Mouse (Mus musculus) ES-E14 (cell line): ENCODE results near the gene Tmcc1. TPM values are rescaled to one million over a fixed set of nuclear protein-coding genes. Genes with fewer than 3 reads are reported as not detected.
A peak's percentile ranks its signal among the peaks of the same experiment; 100 is the strongest.

Experiments used
- DNase-seq: peaks from one replicate; pipeline ENCODE4 v3.0.0-alpha.2; 2013; ENCODE audit warnings: low read depth, low spot score
- H3K27ac ChIP-seq: 2 replicates; pipeline ENCODE4 v1.5.1; 2012; ENCODE audit warnings: low read depth, mild to moderate bottlenecking, low read length, moderate library complexity, mixed read lengths; ENCODE audit not compliant: poor library complexity, insufficient read depth, severe bottlenecking
- H3K36me3 ChIP-seq: 2 replicates; pipeline ENCODE4 v1.6.1; 2012; ENCODE audit warnings: mild to moderate bottlenecking, low read length, moderate library complexity, mixed read lengths; ENCODE audit not compliant: control insufficient read depth, poor library complexity, insufficient read depth, severe bottlenecking
- H3K4me1 ChIP-seq, 2 experiments: fragments of 150-350 bp in 1 of 2; sonication (generic) in 1 of 2; 2 replicates each; pipeline ENCODE4 v1.6.1; 2012; ENCODE audit warnings: low read length in 2 of 2, mild to moderate bottlenecking in 1 of 2, mixed read lengths in 1 of 2; ENCODE audit not compliant: control insufficient read depth in 2 of 2, insufficient read depth in 2 of 2, poor library complexity in 1 of 2
- H3K4me3 ChIP-seq, 2 experiments: fragments of 150-350 bp in 1 of 2; sonication (generic) in 1 of 2; 2 replicates each; pipeline ENCODE4 v1.5.1; 2012; ENCODE audit warnings: low read length in 2 of 2, low read depth in 1 of 2, mild to moderate bottlenecking in 1 of 2, mixed read lengths in 1 of 2; ENCODE audit not compliant: insufficient read depth in 1 of 2, poor library complexity in 1 of 2, severe bottlenecking in 1 of 2
- H3K9ac ChIP-seq: 2 replicates; pipeline ENCODE4 v1.6.1; 2012; ENCODE audit warnings: low read depth, mild to moderate bottlenecking, low read length, mixed read lengths; ENCODE audit not compliant: poor library complexity, insufficient read depth, severe bottlenecking
- H3K9me3 ChIP-seq: fragments of 150-350 bp; sonication (generic); 2 replicates; pipeline ENCODE4 v1.6.1; 2012; ENCODE audit warnings: low read depth, mild to moderate bottlenecking, low read length; ENCODE audit not compliant: control insufficient read depth, insufficient read depth
- CHD2 ChIP-seq: IDR thresholded peaks from 2 replicates; pipeline ENCODE4 v1.6.1; 2014; ENCODE audit warnings: mild to moderate bottlenecking, low read depth, low read length, inconsistent platforms
- HCFC1 ChIP-seq: IDR thresholded peaks from 2 replicates; pipeline ENCODE4 v1.6.1; 2012; ENCODE audit warnings: low read length, inconsistent platforms, borderline replicate concordance; ENCODE audit not compliant: insufficient read depth
- MAFK ChIP-seq: IDR thresholded peaks from 2 replicates; pipeline ENCODE4 v1.6.1; 2014; ENCODE audit warnings: mild to moderate bottlenecking, low read depth, low read length, inconsistent platforms; ENCODE audit not compliant: insufficient read depth
- ZC3H11A ChIP-seq: IDR thresholded peaks from 2 replicates; pipeline ENCODE4 v1.6.1; 2012; ENCODE audit warnings: low read depth, mild to moderate bottlenecking, inconsistent platforms, low read length, borderline replicate concordance
- ZNF384 ChIP-seq: IDR thresholded peaks from 2 replicates; pipeline ENCODE4 v1.6.1; 2012; ENCODE audit warnings: low read depth, low read length, inconsistent platforms
- in situ Hi-C, 2 experiments: fragments of 600-800 bp; cut with MboI; formaldehyde crosslinking; loops; one replicate each; pipeline ENCODE4 v1.15.1; 2025; ENCODE audit warnings: low sequenced_read_pairs in 2 of 2, inconsistent platforms in 1 of 2; ENCODE audit not compliant: unreplicated experiment in 2 of 2
- total RNA-seq: library from RNA; depleted of rRNA; stranded (reverse); fragments of 300-350 nt; gene quantifications from 2 replicates; pipeline ENCODE4 v1.2.3, GENCODE M21; 2012

Tmcc1 gene
- total RNA-seq, 1 experiment = 29.3 TPM

- H3K4me3 ChIP-seq = no peak overlapping the region
- no peaks in the 10 kb centered on the region for H3K36me3 ChIP-seq
- TF ChIP-seq ZNF384 (no peak), HCFC1 (no peak), CHD2 (no peak), ZC3H11A (no peak), MAFK (no peak)
- H3K9me3 ChIP-seq = no peaks in the 10 kb centered on the region
- H3K27ac ChIP-seq = no peak overlapping the region
- in situ Hi-C loops = no loop called here
- DNase-seq = no peak
- H3K4me1 ChIP-seq = peaks cover 2 to 9% of the 10 kb centered on the region in 2 experiments; a peak in 1 of 4 replicates
- no peak overlapping the region for H3K9ac ChIP-seq
Observed at GRCm38 (mm10) chr6:115997726-115998311, 195.5 kb downstream of the Tmcc1 start.

- Histone ChIP-seq H3K27ac (no peak overlapping the region), H3K4me1 (peaks cover 2 to 9% of the 10 kb centered on the region in 2 experiments; a peak in 1 of 4 replicates)
Observed at GRCm38 (mm10) chr6:115996171-115996851, 197.0 kb downstream of the Tmcc1 start.

GRCm38 (mm10) chr6:115995531-115995941 is 197.8 kb downstream of the Tmcc1 start:
- in situ Hi-C loops = no loop called here
- Histone ChIP-seq H3K36me3 (no peaks in the 10 kb centered on the region), H3K9me3 (no peaks in the 10 kb centered on the region), H3K9ac (no peak overlapping the region), H3K4me3 (no peak overlapping the region), H3K4me1 (peaks cover 2 to 9% of the 10 kb centered on the region in 2 experiments; a peak in 1 of 4 replicates), H3K27ac (no peak overlapping the region)
- no peak for TF ChIP-seq HCFC1
- TF ChIP-seq ZNF384 = no peak
- TF ChIP-seq ZC3H11A = no peak
- no peak for TF ChIP-seq MAFK
- TF ChIP-seq CHD2 = no peak
- DNase-seq = no peak

More at GRCm38 (mm10) chr6:115996171-115996851, 197.0 kb downstream of the Tmcc1 start:
- no peak overlapping the region for H3K4me3 ChIP-seq
- DNase-seq = no peak
- TF ChIP-seq ZNF384 (no peak), HCFC1 (no peak), MAFK (no peak), CHD2 (no peak), ZC3H11A (no peak)
- in situ Hi-C loops = no loop called here
- no peaks in the 10 kb centered on the region for H3K9me3 ChIP-seq
- no peaks in the 10 kb centered on the region for H3K36me3 ChIP-seq
- H3K9ac ChIP-seq = no peak overlapping the region

- Histone ChIP-seq H3K9ac (peak within 1 kb of the TSS; percentile 50; the same call in 1 of the 2 replicates), H3K9me3 (no peaks in the 10 kb centered on the region), H3K27ac (no peak within 1 kb of the TSS), H3K4me3 (peak within 1 kb of the TSS; percentile 67 to 68), H3K4me1 (peaks cover 2 to 9% of the 10 kb centered on the region in 2 experiments; a peak in 1 of 4 replicates), H3K36me3 (no peaks in the 10 kb centered on the region)
- peak; percentile 56 for DNase-seq
- TF ChIP-seq ZC3H11A (no peak), ZNF384 (peak; percentile 75)
- in situ Hi-C loops = no loop called here
Observed at GRCm38 (mm10) chr6:115994877-115995520, 198.3 kb downstream of the Tmcc1 start, which contains the start of gene Plxnd1. Gene Plxnd1 (minus strand): TSS chr6:115995005.
